In the genomic region with DNA sequence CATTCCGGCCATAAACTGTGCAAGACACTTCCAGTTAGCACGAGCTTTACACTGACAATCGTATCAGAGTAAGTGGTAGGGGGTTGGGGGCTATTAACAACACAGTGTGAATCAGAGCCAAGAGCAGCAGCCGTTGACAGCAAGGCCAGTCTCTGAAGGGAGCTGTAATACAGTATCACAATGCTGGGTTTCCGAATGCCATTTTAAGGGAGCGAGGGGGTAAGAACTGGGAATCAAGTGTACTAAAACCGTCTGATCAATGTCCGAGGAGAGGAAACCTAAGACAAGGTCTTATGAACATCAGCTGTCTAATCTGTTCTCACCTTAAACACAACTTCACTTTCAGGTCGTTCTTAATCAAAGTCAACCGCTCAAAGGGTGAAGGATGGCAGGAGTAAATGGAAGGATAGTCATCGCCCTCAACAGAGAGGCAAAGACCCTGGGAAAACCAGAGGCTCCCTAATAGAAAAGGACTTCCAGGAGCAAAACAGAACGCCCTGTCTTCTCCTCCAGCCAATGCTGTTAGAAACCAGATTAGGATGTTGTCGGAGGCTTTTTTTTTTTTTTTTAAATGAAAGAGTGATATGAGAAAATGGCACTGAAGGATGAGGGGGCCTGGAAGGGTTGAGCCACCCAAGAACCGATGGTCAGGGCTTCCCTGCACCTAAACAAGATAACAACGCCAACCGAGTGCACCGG, we compare ENCODE assay signal across 8 mouse cellular contexts. TPM values are rescaled to one million over a fixed set of nuclear protein-coding genes. Genes with fewer than 3 reads are reported as not detected.
DNase-seq lines count a peak whose midpoint lies in the region; ATAC-seq and TF ChIP-seq lines count a peak whose summit lies in the region.

No protein-coding gene starts in this region.

- ATAC-seq in common myeloid progenitor, adult 5-6 weeks (replicated peaks; ENCODE audit: low read depth, poor library complexity, severe bottlenecking) = 0 out of 2 replicates have a peak, but pooled peaks have one; percentile 5
- no peak for ATAC-seq in heart, embryonic 13.5 days (ENCODE audit: extremely low read depth, insufficient number of reproducible peaks, low FRiP score, low TSS enrichment)
- no peak for ATAC-seq in lung, embryonic 16.5 days (ENCODE audit: low read depth)

- peak overlapping the region; percentile 95 for H3K9ac ChIP-seq in heart, embryonic 13.5 days
- peak overlapping the region; percentile 85 for H3K9ac ChIP-seq in lung, embryonic 16.5 days (ENCODE audit: low read length)

- under 1% methylated on average over 17 of the region's 17 CpGs for WGBS in heart, embryonic 13.5 days
- WGBS in lung, embryonic 16.5 days = 2% methylated on average over 17 of the region's 17 CpGs

- H3K27ac ChIP-seq in heart, embryonic 13.5 days (replicated peaks) = peak overlapping the region; percentile 89
- H3K27ac ChIP-seq in lung, embryonic 16.5 days (ENCODE audit: low read length) = peak overlapping the region; percentile 73

- H3K4me1 ChIP-seq in E14TG2a.4 (replicated peaks; ENCODE audit: low read depth, low read length) = peaks cover 30% of the 10 kb centered on the region
- peaks cover 17% of the 10 kb centered on the region for H3K4me1 ChIP-seq in heart, embryonic 13.5 days
- H3K4me1 ChIP-seq in lung, embryonic 16.5 days (replicated peaks; ENCODE audit: control insufficient read depth, insufficient read depth, low read length) = peaks cover 7% of the 10 kb centered on the region; the same call in 1 of the 2 replicates

- no peaks in the 10 kb centered on the region for H3K9me3 ChIP-seq in E14TG2a.4 (ENCODE audit: low read length)
- H3K9me3 ChIP-seq in heart, embryonic 13.5 days = no peaks in the 10 kb centered on the region
- H3K9me3 ChIP-seq in lung, embryonic 16.5 days (ENCODE audit: control insufficient read depth, low read length) = no peaks in the 10 kb centered on the region

- H3K4me2 ChIP-seq in heart, embryonic 13.5 days = peak overlapping the region; percentile 71
- peak overlapping the region; percentile 93 for H3K4me2 ChIP-seq in lung, embryonic 16.5 days (ENCODE audit: low read depth, low read length)

- H3K4me3 ChIP-seq in E14TG2a.4 (replicated peaks; ENCODE audit: low read length) = peak overlapping the region; percentile 92
- peak overlapping the region; percentile 94 for H3K4me3 ChIP-seq in heart, embryonic 13.5 days
- peak overlapping the region; percentile 91 for H3K4me3 ChIP-seq in lung, embryonic 16.5 days (ENCODE audit: low read length)

- DNase-seq in 3T3-L1 (ENCODE audit: low read depth, low spot score) = peak; percentile 44
- peak; percentile 21 for DNase-seq in kidney, postnatal 10 days
- DNase-seq in right cerebral cortex, postnatal 25 days = peak; percentile 12
- no peak for DNase-seq in natural killer cell, adult 2 months (ENCODE audit: low spot score in 2 of 2)

- no peaks in the 10 kb centered on the region for H3K36me3 ChIP-seq in E14TG2a.4 (ENCODE audit: insufficient read depth, low read length)
- H3K36me3 ChIP-seq in heart, embryonic 13.5 days = no peaks in the 10 kb centered on the region
- no peaks in the 10 kb centered on the region for H3K36me3 ChIP-seq in lung, embryonic 16.5 days (ENCODE audit: control insufficient read depth, insufficient read depth, low read length)

- TF ChIP-seq CTCF in E14TG2a.4 (conservative IDR thresholded peaks at IDR 0.05; ENCODE audit: low read length) = no peak

- H3K27me3 ChIP-seq in E14TG2a.4 (ENCODE audit: insufficient read depth, low read length) = no peaks in the 10 kb centered on the region
- no peaks in the 10 kb centered on the region for H3K27me3 ChIP-seq in heart, embryonic 13.5 days (replicated peaks)
- H3K27me3 ChIP-seq in lung, embryonic 16.5 days (ENCODE audit: control insufficient read depth, insufficient read depth, low read depth, low read length) = no peaks in the 10 kb centered on the region

RNA-seq across cellular contexts. Expression of gene Usp32, which starts 1.0 kb away (rescaled TPM):
- total RNA-seq in common myeloid progenitor, adult 5-6 weeks (2017) = 14.9 and 26.1 TPM in 2 replicates
- 3.5 and 3.9 TPM in 2 replicates for polyA plus RNA-seq in heart, embryonic 13.5 days (2015; fragmentation: Nextera tagmentation; extraction: Ambion mirVana)
- 3.5 and 5.9 TPM in 2 replicates for polyA plus RNA-seq in lung, embryonic 16.5 days (2015; fragmentation: Nextera tagmentation; extraction: Ambion mirVana)

RNA-seq across cellular contexts. Expression of gene 1700125H20Rik, which starts 31.3 kb away (rescaled TPM):
- total RNA-seq in common myeloid progenitor, adult 5-6 weeks (2017) = not detected in 2 replicates
- 0.23 and 0.45 TPM in 2 replicates for polyA plus RNA-seq in heart, embryonic 13.5 days (2015; fragmentation: Nextera tagmentation; extraction: Ambion mirVana)
- polyA plus RNA-seq in lung, embryonic 16.5 days (2015; fragmentation: Nextera tagmentation; extraction: Ambion mirVana) = 0.44 TPM in 1 of 2 replicates, not detected in the other

Comparison
In these comparisons a context has a peak if more than half of its experiments do, and no peak if none do; other contexts are left out.
1. DNase-seq: peak in 3T3-L1 (single experiment), kidney, postnatal 10 days (single experiment) and right cerebral cortex, postnatal 25 days (single experiment); none in natural killer cell, adult 2 months (0 of 2).
2. Peak in every context shown above with its lines, with median percentiles within 50 percentile points of each other: H3K4me3 ChIP-seq.